ENCODE assay signal across 20 mouse cellular contexts in genomic region chr4:137466991-137467390, GRCm38 (mm10). TPM values are rescaled to one million over a fixed set of nuclear protein-coding genes. Genes with fewer than 3 reads are reported as not detected.
DNase-seq lines count a peak whose midpoint lies in the region; ATAC-seq and TF ChIP-seq lines count a peak whose summit lies in the region.
"Had no signal": no experiment of that assay in that cellular context is flagged by ENCODE, and none has a peak within 500 bp of the region (broad histone marks: within the 10 kb centered on the region; RNA-seq: fewer than 3 reads in every experiment).

No protein-coding gene starts in this region.

- no peaks in the 10 kb centered on the region for H3K27me3 ChIP-seq in heart, adult 2 months (ENCODE audit: control insufficient read depth, insufficient read depth, low read length)
- no peaks in the 10 kb centered on the region for H3K27me3 ChIP-seq in embryonic facial prominence, embryonic 10.5 days (replicated peaks; ENCODE audit: low read depth, poor library complexity, severe bottlenecking)
- H3K27me3 ChIP-seq in heart, embryonic 12.5 days (replicated peaks): no peaks in the 10 kb centered on the region
- H3K27me3 ChIP-seq in limb, embryonic 14.5 days (ENCODE audit: control insufficient read depth, insufficient read depth, low read length): no peaks in the 10 kb centered on the region
- H3K27me3 ChIP-seq in midbrain, embryonic 16.5 days (ENCODE audit: control insufficient read depth, insufficient read depth, low read depth, low read length): no peaks in the 10 kb centered on the region
- H3K27me3 ChIP-seq: limb, embryonic 13.5 days had no signal

- TF ChIP-seq EP300 in heart, adult 2 months (IDR thresholded peaks at IDR 0.05; ENCODE audit: insufficient read depth, low read depth, low read length): no peak

- no peak overlapping the region for H3K9ac ChIP-seq in heart, adult 2 months (ENCODE audit: low read depth, low read length)
- H3K9ac ChIP-seq in heart, embryonic 12.5 days: no peak overlapping the region
- H3K9ac ChIP-seq in limb, embryonic 14.5 days (ENCODE audit: low read depth, low read length, severe bottlenecking): no peak overlapping the region
- H3K9ac ChIP-seq in midbrain, embryonic 16.5 days (ENCODE audit: low read depth, low read length): no peak overlapping the region
- H3K9ac ChIP-seq: hindbrain, embryonic 12.5 days; limb, embryonic 13.5 days; midbrain, embryonic 12.5 days had no signal

- H3K4me2 ChIP-seq in heart, embryonic 12.5 days: no peak overlapping the region
- no peak overlapping the region for H3K4me2 ChIP-seq in limb, embryonic 14.5 days (replicated peaks; ENCODE audit: low read depth, low read length, severe bottlenecking)
- H3K4me2 ChIP-seq in midbrain, embryonic 16.5 days (ENCODE audit: low read length): no peak overlapping the region
- H3K4me2 ChIP-seq: hindbrain, embryonic 12.5 days; limb, embryonic 13.5 days; midbrain, embryonic 12.5 days had no signal

- intact Hi-C loops in heart, adult 2 months (cut with DNase I): no loop called here

- H3K79me2 ChIP-seq in heart, adult 2 months (replicated peaks; ENCODE audit: control insufficient read depth, insufficient read depth, low read length): no peaks in the 10 kb centered on the region; the same call in 1 of the 2 replicates

- 22% methylated on average over 4 of the region's 4 CpGs for WGBS in heart, adult 2 months
- 79% methylated on average over 4 of the region's 4 CpGs for WGBS in embryonic facial prominence, embryonic 10.5 days
- WGBS in heart, embryonic 12.5 days: 46% methylated on average over 4 of the region's 4 CpGs
- 82% methylated on average over 4 of the region's 4 CpGs for WGBS in limb, embryonic 14.5 days
- WGBS in midbrain, embryonic 16.5 days: 80% methylated on average over 4 of the region's 4 CpGs

- peaks cover 25% of the 10 kb centered on the region for H3K4me1 ChIP-seq in heart, adult 2 months (ENCODE audit: control insufficient read depth, insufficient read depth, low read length)
- peaks cover 66% of the 10 kb centered on the region for H3K4me1 ChIP-seq in embryonic facial prominence, embryonic 10.5 days
- peaks cover 66% of the 10 kb centered on the region for H3K4me1 ChIP-seq in heart, embryonic 12.5 days (replicated peaks)
- H3K4me1 ChIP-seq in limb, embryonic 14.5 days (ENCODE audit: control insufficient read depth, insufficient read depth, low read length): peaks cover 29% of the 10 kb centered on the region
- peaks cover 15% of the 10 kb centered on the region for H3K4me1 ChIP-seq in midbrain, embryonic 16.5 days (ENCODE audit: control insufficient read depth, insufficient read depth, low read length)

- H3K9me3 ChIP-seq in embryonic facial prominence, embryonic 10.5 days: no peaks in the 10 kb centered on the region
- no peaks in the 10 kb centered on the region for H3K9me3 ChIP-seq in heart, embryonic 12.5 days (replicated peaks)
- H3K9me3 ChIP-seq in limb, embryonic 14.5 days (ENCODE audit: control insufficient read depth, low read length): no peaks in the 10 kb centered on the region
- no peaks in the 10 kb centered on the region for H3K9me3 ChIP-seq in midbrain, embryonic 16.5 days (replicated peaks; ENCODE audit: control insufficient read depth, low read length, poor library complexity, severe bottlenecking)
- H3K9me3 ChIP-seq: hindbrain, embryonic 12.5 days; limb, embryonic 13.5 days; midbrain, embryonic 12.5 days had no signal

- H3K27ac ChIP-seq in heart, adult 2 months: peak overlapping the region; percentile 67
- H3K27ac ChIP-seq in embryonic facial prominence, embryonic 10.5 days (replicated peaks): peak overlapping the region; percentile 95
- peak overlapping the region; percentile 90 for H3K27ac ChIP-seq in heart, embryonic 12.5 days (ENCODE audit: poor library complexity, severe bottlenecking)
- peak overlapping the region; percentile 65; the same call in 1 of the 2 replicates for H3K27ac ChIP-seq in limb, embryonic 14.5 days (replicated peaks; ENCODE audit: low read depth, low read length)
- no peak overlapping the region for H3K27ac ChIP-seq in midbrain, embryonic 16.5 days (ENCODE audit: low read length)
- H3K27ac ChIP-seq: midbrain, embryonic 12.5 days had no signal

- DNase-seq in heart, adult 2 months: peak in 1 of 2 experiments; percentile 65
- no peak for DNase-seq in heart, adult 8-10 months (ENCODE audit: low spot score)
- DNase-seq in embryonic facial prominence, embryonic 10.5 days (ENCODE audit: low spot score): no peak
- DNase-seq in limb, embryonic 14.5 days (ENCODE audit: low spot score): no peak
- DNase-seq in spleen, postnatal 14 days (ENCODE audit: low spot score in 2 of 2): no peak
- DNase-seq: adrenal gland, postnatal 14 days; gastrocnemius, postnatal 10 days; kidney, adult 8-10 months; lung, postnatal 14 days; thymus, adult 2 months had no signal

- peak; percentile 33 for ATAC-seq in heart, embryonic 12.5 days (ENCODE audit: insufficient number of reproducible peaks, low FRiP score)
- no peak for ATAC-seq in limb, embryonic 14.5 days (ENCODE audit: low FRiP score, low read depth)
- ATAC-seq in midbrain, embryonic 16.5 days: no peak
- ATAC-seq in megakaryocyte progenitor cell, adult 5-6 weeks (replicated peaks; ENCODE audit: poor library complexity): no peak

- H3K36me3 ChIP-seq in heart, adult 2 months (ENCODE audit: control insufficient read depth, insufficient read depth, low read length): no peaks in the 10 kb centered on the region
- H3K36me3 ChIP-seq in embryonic facial prominence, embryonic 10.5 days (replicated peaks): no peaks in the 10 kb centered on the region
- H3K36me3 ChIP-seq in heart, embryonic 12.5 days: no peaks in the 10 kb centered on the region; the same call in 1 of the 2 replicates
- H3K36me3 ChIP-seq in limb, embryonic 14.5 days (ENCODE audit: control insufficient read depth, insufficient read depth, low read length): no peaks in the 10 kb centered on the region
- H3K36me3 ChIP-seq in midbrain, embryonic 16.5 days (ENCODE audit: control insufficient read depth, insufficient read depth, low read length): no peaks in the 10 kb centered on the region
- H3K36me3 ChIP-seq: hindbrain, embryonic 12.5 days; limb, embryonic 13.5 days; midbrain, embryonic 12.5 days had no signal

- no peak for TF ChIP-seq POLR2A in heart, adult 2 months (IDR thresholded peaks at IDR 0.05; ENCODE audit: insufficient read depth, low read depth, low read length)
- TF ChIP-seq POLR2A in limb, embryonic 14.5 days (IDR thresholded peaks at IDR 0.05; ENCODE audit: borderline replicate concordance, extremely low read depth, insufficient read depth, insufficient read length): no peak

- no peak overlapping the region for H3K4me3 ChIP-seq in heart, adult 2 months
- H3K4me3 ChIP-seq in embryonic facial prominence, embryonic 10.5 days: no peak overlapping the region
- no peak overlapping the region for H3K4me3 ChIP-seq in heart, embryonic 12.5 days
- H3K4me3 ChIP-seq in limb, embryonic 14.5 days (replicated peaks; ENCODE audit: low read length): no peak overlapping the region
- H3K4me3 ChIP-seq in midbrain, embryonic 16.5 days (ENCODE audit: low read depth, low read length): no peak overlapping the region
- H3K4me3 ChIP-seq: hindbrain, embryonic 12.5 days; limb, embryonic 13.5 days; midbrain, embryonic 12.5 days had no signal

- TF ChIP-seq CTCF in heart, adult 2 months (IDR thresholded peaks at IDR 0.05): no peak

RNA-seq across cellular contexts. Expression of gene Hspg2, which starts 1.6 kb away (rescaled TPM):
- 100 to 1,000 TPM; 174 to 190 TPM for total RNA-seq in heart, adult 2 months (2021)
- polyA plus RNA-seq in heart, adult 2 months (2012; rRNA removed): 86.7 and 114 TPM in 2 replicates
- 100 to 1,000 TPM; 124 to 205 (median 189) TPM for total RNA-seq in heart, adult 8-10 months (2022)
- 17.4 and 19.6 TPM in 2 replicates for polyA plus RNA-seq in embryonic facial prominence, embryonic 10.5 days (2016; fragmentation: Nextera tagmentation; extraction: Ambion mirVana)
- polyA plus RNA-seq in heart, embryonic 12.5 days (2016; fragmentation: Nextera tagmentation; extraction: Ambion mirVana): 51.8 and 61.5 TPM in 2 replicates
- polyA plus RNA-seq in limb, embryonic 14.5 days (2012; rRNA removed): 97.4 and 126 TPM in 2 replicates
- polyA plus RNA-seq in limb, embryonic 14.5 days (2014; fragmentation: Nextera tagmentation; extraction: Ambion mirVana): 65.6 and 68.4 TPM in 2 replicates
- 3.4 and 3.6 TPM in 2 replicates for polyA plus RNA-seq in midbrain, embryonic 16.5 days (2015; fragmentation: Nextera tagmentation; extraction: Ambion mirVana)
- total RNA-seq in megakaryocyte progenitor cell, adult 5-6 weeks (2015): 0.37 TPM in 1 of 2 replicates, not detected in the other
- total RNA-seq in megakaryocyte progenitor cell, adult 5-6 weeks (2017): not detected in 2 replicates

RNA-seq across cellular contexts. Expression of gene 1700013G24Rik, which starts 13.9 kb away (rescaled TPM):
- total RNA-seq in heart, adult 2 months (2021): not detected
- 0.38 and 0.57 TPM in 2 replicates for polyA plus RNA-seq in heart, adult 2 months (2012; rRNA removed)
- total RNA-seq in heart, adult 8-10 months (2022): not detected
- polyA plus RNA-seq in embryonic facial prominence, embryonic 10.5 days (2016; fragmentation: Nextera tagmentation; extraction: Ambion mirVana): not detected in 2 replicates
- polyA plus RNA-seq in heart, embryonic 12.5 days (2016; fragmentation: Nextera tagmentation; extraction: Ambion mirVana): not detected in 2 replicates
- polyA plus RNA-seq in limb, embryonic 14.5 days (2012; rRNA removed): 0.23 and 0.26 TPM in 2 replicates
- polyA plus RNA-seq in limb, embryonic 14.5 days (2014; fragmentation: Nextera tagmentation; extraction: Ambion mirVana): 0.30 TPM in 1 of 2 replicates, not detected in the other
- not detected in 2 replicates for polyA plus RNA-seq in midbrain, embryonic 16.5 days (2015; fragmentation: Nextera tagmentation; extraction: Ambion mirVana)
- not detected in 2 replicates for total RNA-seq in megakaryocyte progenitor cell, adult 5-6 weeks (2015)
- not detected in 2 replicates for total RNA-seq in megakaryocyte progenitor cell, adult 5-6 weeks (2017)
- total RNA-seq: adrenal gland, postnatal 14 days; ES-E14; gastrocnemius, postnatal 10 days; left cerebral cortex, adult 18-20 months had no signal
- polyA plus RNA-seq: forebrain, embryonic 11.5 days; hindbrain, embryonic 12.5 days; limb, embryonic 13.5 days; midbrain, embryonic 12.5 days had no signal

RNA-seq across cellular contexts. Expression of gene Cela3b, which starts 36.7 kb away (rescaled TPM):
- not detected for total RNA-seq in heart, adult 2 months (2021)
- polyA plus RNA-seq in heart, adult 2 months (2012; rRNA removed): 0.32 TPM in 1 of 2 replicates, not detected in the other
- total RNA-seq in heart, adult 8-10 months (2022): not detected
- polyA plus RNA-seq in embryonic facial prominence, embryonic 10.5 days (2016; fragmentation: Nextera tagmentation; extraction: Ambion mirVana): not detected in 2 replicates
- polyA plus RNA-seq in heart, embryonic 12.5 days (2016; fragmentation: Nextera tagmentation; extraction: Ambion mirVana): not detected in 2 replicates
- 0.29 and 0.55 TPM in 2 replicates for polyA plus RNA-seq in limb, embryonic 14.5 days (2012; rRNA removed)
- 0.28 TPM in 1 of 2 replicates, not detected in the other for polyA plus RNA-seq in limb, embryonic 14.5 days (2014; fragmentation: Nextera tagmentation; extraction: Ambion mirVana)
- polyA plus RNA-seq in midbrain, embryonic 16.5 days (2015; fragmentation: Nextera tagmentation; extraction: Ambion mirVana): not detected in 2 replicates
- total RNA-seq in megakaryocyte progenitor cell, adult 5-6 weeks (2015): not detected in 2 replicates
- total RNA-seq in megakaryocyte progenitor cell, adult 5-6 weeks (2017): not detected in 2 replicates
- total RNA-seq: adrenal gland, postnatal 14 days; ES-E14; gastrocnemius, postnatal 10 days; left cerebral cortex, adult 18-20 months had no signal
- polyA plus RNA-seq: C2C12; forebrain, embryonic 11.5 days; hindbrain, embryonic 12.5 days; midbrain, embryonic 12.5 days had no signal

RNA-seq across cellular contexts. Expression of gene Cela3a, which starts 57.4 kb away (rescaled TPM):
- total RNA-seq in heart, adult 2 months (2021): not detected
- not detected in 2 replicates for polyA plus RNA-seq in heart, adult 2 months (2012; rRNA removed)
- not detected for total RNA-seq in heart, adult 8-10 months (2022)
- polyA plus RNA-seq in embryonic facial prominence, embryonic 10.5 days (2016; fragmentation: Nextera tagmentation; extraction: Ambion mirVana): not detected in 2 replicates
- polyA plus RNA-seq in heart, embryonic 12.5 days (2016; fragmentation: Nextera tagmentation; extraction: Ambion mirVana): not detected in 2 replicates
- not detected in 2 replicates for polyA plus RNA-seq in limb, embryonic 14.5 days (2012; rRNA removed)
- not detected in 2 replicates for polyA plus RNA-seq in limb, embryonic 14.5 days (2014; fragmentation: Nextera tagmentation; extraction: Ambion mirVana)
- polyA plus RNA-seq in midbrain, embryonic 16.5 days (2015; fragmentation: Nextera tagmentation; extraction: Ambion mirVana): not detected in 2 replicates
- not detected in 2 replicates for total RNA-seq in megakaryocyte progenitor cell, adult 5-6 weeks (2015)
- not detected in 2 replicates for total RNA-seq in megakaryocyte progenitor cell, adult 5-6 weeks (2017)
- total RNA-seq: adrenal gland, postnatal 14 days; ES-E14; gastrocnemius, postnatal 10 days; left cerebral cortex, adult 18-20 months had no signal
- polyA plus RNA-seq: C2C12; forebrain, embryonic 11.5 days; hindbrain, embryonic 12.5 days; limb, embryonic 13.5 days; midbrain, embryonic 12.5 days; thymus, adult 2 months had no signal
